Mouse (Mus musculus) hindbrain, embryonic 10.5 days (tissue): ENCODE measurements around the gene Spi1. TPM values are rescaled to one million over a fixed set of nuclear protein-coding genes. Genes with fewer than 3 reads are reported as not detected.

Experiments used
- DNase-seq: peaks from one replicate; pipeline ENCODE4 v3.0.0-alpha.2; 2017; ENCODE audit warnings: low spot score
- H3K27ac ChIP-seq: fragments of 300-500 bp; sonication (generic); 2 replicates; pipeline ENCODE4 v1.5.1; 2016; ENCODE audit warnings: mild to moderate bottlenecking, moderate library complexity
- H3K27me3 ChIP-seq: fragments of 300-500 bp; sonication (generic); 2 replicates; pipeline ENCODE4 v1.6.1; 2016; ENCODE audit warnings: mild to moderate bottlenecking; ENCODE audit not compliant: poor library complexity, insufficient read depth, severe bottlenecking
- H3K36me3 ChIP-seq: fragments of 300-500 bp; sonication (generic); 2 replicates; pipeline ENCODE4 v1.6.1; 2016; ENCODE audit warnings: mild to moderate bottlenecking, moderate library complexity
- H3K4me1 ChIP-seq: fragments of 300-500 bp; sonication (generic); replicated peaks from 2 replicates; pipeline ENCODE4 v1.6.1; 2016; ENCODE audit warnings: mild to moderate bottlenecking
- H3K4me3 ChIP-seq: fragments of 300-500 bp; sonication (generic); 2 replicates; pipeline ENCODE4 v1.5.1; 2016; ENCODE audit warnings: mild to moderate bottlenecking, moderate library complexity
- H3K9me3 ChIP-seq: fragments of 300-500 bp; sonication (generic); 2 replicates; pipeline ENCODE4 v1.6.1; 2016; ENCODE audit warnings: mild to moderate bottlenecking, moderate library complexity
- WGBS: fragments of 180-500 bp; shearing (Covaris S2); methylation state at CpG from one replicate; pipeline ENCODE4 v1.1.7; 2016; 5-methylcytosine and 5-hydroxymethylcytosine counted together
- polyA plus RNA-seq: library from polyadenylated mRNA; unstranded; fragments of >200 nt; fragmentation: Nextera tagmentation; extraction: Ambion mirVana; gene quantifications from 2 replicates; pipeline ENCODE4 v1.2.1, GENCODE M21; 2016

Gene Spi1
- polyA plus RNA-seq, 1 experiment from 2014 or later, result 4.3 TPM

- 65% methylated on average over 9 of the region's 9 CpGs for WGBS
These were observed 4.4 kb downstream of the Spi1 start for GRCm38 (mm10) chr2:91086392-91087237.

GRCm38 (mm10) chr2:91087453-91087852 lies 5.3 kb downstream of the Spi1 start:
- Histone ChIP-seq H3K4me1 (peaks cover 26% of the 10 kb centered on the region), H3K9me3 (no peaks in the 10 kb centered on the region)

More at GRCm38 (mm10) chr2:91086392-91087237, 4.4 kb downstream of the Spi1 start:
- H3K4me1 ChIP-seq, result peaks cover 26% of the 10 kb centered on the region
- peak overlapping the region; percentile 67 for H3K27ac ChIP-seq
- H3K27me3 ChIP-seq, result no peaks in the 10 kb centered on the region
- no peaks in the 10 kb centered on the region for H3K36me3 ChIP-seq
- H3K9me3 ChIP-seq, result no peaks in the 10 kb centered on the region
- DNase-seq, result no peak
- H3K4me3 ChIP-seq, result no peak overlapping the region

GRCm38 (mm10) chr2:91088987-91089386 lies 6.8 kb downstream of the Spi1 start:
- Histone ChIP-seq H3K36me3 (no peaks in the 10 kb centered on the region), H3K4me1 (peaks cover 20% of the 10 kb centered on the region; the same call in 1 of the 2 replicates), H3K4me3 (no peak overlapping the region), H3K27ac (no peak overlapping the region), H3K27me3 (no peaks in the 10 kb centered on the region), H3K9me3 (no peaks in the 10 kb centered on the region)
- no peak for DNase-seq
- WGBS, result 83% methylated on average over 9 of the region's 9 CpGs

More at GRCm38 (mm10) chr2:91087453-91087852, 5.3 kb downstream of the Spi1 start:
- no peak overlapping the region for H3K27ac ChIP-seq
- WGBS, result 87% methylated on average over 9 of the region's 9 CpGs
- H3K27me3 ChIP-seq, result no peaks in the 10 kb centered on the region
- no peaks in the 10 kb centered on the region for H3K36me3 ChIP-seq
- no peak overlapping the region for H3K4me3 ChIP-seq
- DNase-seq, result no peak

- WGBS, result 78% methylated on average over 6 of the region's 6 CpGs
- H3K9me3 ChIP-seq, result no peaks in the 10 kb centered on the region
- no peak overlapping the region for H3K27ac ChIP-seq
- H3K36me3 ChIP-seq, result no peaks in the 10 kb centered on the region
- H3K4me3 ChIP-seq, result no peak overlapping the region
- H3K4me1 ChIP-seq, result peaks cover 11% of the 10 kb centered on the region; the same call in 1 of the 2 replicates
- no peaks in the 10 kb centered on the region for H3K27me3 ChIP-seq
- no peak for DNase-seq
These were observed 8.0 kb downstream of the Spi1 start for GRCm38 (mm10) chr2:91090208-91090607.

- Histone ChIP-seq H3K36me3 (no peaks in the 10 kb centered on the region), H3K9me3 (no peaks in the 10 kb centered on the region), H3K27me3 (no peaks in the 10 kb centered on the region), H3K4me3 (no peak overlapping the region), H3K4me1 (peaks cover 11% of the 10 kb centered on the region; the same call in 1 of the 2 replicates), H3K27ac (no peak overlapping the region)
- no peak for DNase-seq
- 79% methylated on average over 6 of the region's 6 CpGs for WGBS
These were observed 8.6 kb downstream of the Spi1 start for GRCm38 (mm10) chr2:91090827-91091226.

- DNase-seq, result no peak
- Histone ChIP-seq H3K4me1 (peaks cover 17% of the 10 kb centered on the region; the same call in 1 of the 2 replicates), H3K36me3 (no peaks in the 10 kb centered on the region), H3K27me3 (no peaks in the 10 kb centered on the region), H3K4me3 (no peak overlapping the region), H3K27ac (peak overlapping the region; percentile 41; the same call in 1 of the 2 replicates), H3K9me3 (no peaks in the 10 kb centered on the region)
- 69% methylated on average over 14 of the region's 14 CpGs for WGBS
These were observed 14.3 kb downstream of the Spi1 start for GRCm38 (mm10) chr2:91096524-91096923.

- peaks cover 17% of the 10 kb centered on the region; the same call in 1 of the 2 replicates for H3K4me1 ChIP-seq
- no peaks in the 10 kb centered on the region for H3K36me3 ChIP-seq
- no peak overlapping the region for H3K4me3 ChIP-seq
- no peaks in the 10 kb centered on the region for H3K9me3 ChIP-seq
- WGBS, result 79% methylated on average over 10 of the region's 10 CpGs
- H3K27ac ChIP-seq, result no peak overlapping the region
- no peaks in the 10 kb centered on the region for H3K27me3 ChIP-seq
- DNase-seq, result no peak
These were observed 14.8 kb downstream of the Spi1 start for GRCm38 (mm10) chr2:91097015-91097414.

GRCm38 (mm10) chr2:91098156-91098555 lies 16.0 kb downstream of the Spi1 start:
- H3K27ac ChIP-seq, result peak overlapping the region; percentile 41; the same call in 1 of the 2 replicates
- H3K36me3 ChIP-seq, result no peaks in the 10 kb centered on the region
- no peak overlapping the region for H3K4me3 ChIP-seq
- no peaks in the 10 kb centered on the region for H3K27me3 ChIP-seq
- no peaks in the 10 kb centered on the region for H3K9me3 ChIP-seq
- whole genome bisulfite sequencing, result 91% methylated on average over 2 of the region's 2 CpGs
- DNase-seq, result no peak
- H3K4me1 ChIP-seq, result peaks cover 17% of the 10 kb centered on the region; the same call in 1 of the 2 replicates

GRCm38 (mm10) chr2:91101124-91101740 lies 19.0 kb downstream of the Spi1 start:
- H3K4me3 ChIP-seq, result no peak overlapping the region
- no peaks in the 10 kb centered on the region for H3K9me3 ChIP-seq
- peak; percentile 90 for DNase-seq
- 0 out of 2 replicates have a peak overlapping the region, but pooled peaks have one; percentile 18 for H3K27ac ChIP-seq
- no peaks in the 10 kb centered on the region for H3K36me3 ChIP-seq
- 15% methylated on average over 7 of the region's 7 CpGs for WGBS
- peaks cover 17% of the 10 kb centered on the region; the same call in 1 of the 2 replicates for H3K4me1 ChIP-seq
- no peaks in the 10 kb centered on the region for H3K27me3 ChIP-seq

GRCm38 (mm10) chr2:91108156-91108555 lies 26.0 kb downstream of the Spi1 start:
- H3K9me3 ChIP-seq, result no peaks in the 10 kb centered on the region
- H3K27ac ChIP-seq, result no peak overlapping the region
- H3K36me3 ChIP-seq, result no peaks in the 10 kb centered on the region
- WGBS, result 88% methylated on average over 3 of the region's 3 CpGs
- no peak overlapping the region for H3K4me3 ChIP-seq
- DNase-seq, result no peak
- no peaks in the 10 kb centered on the region for H3K4me1 ChIP-seq
- H3K27me3 ChIP-seq, result no peaks in the 10 kb centered on the region; the same call in 1 of the 2 replicates

- H3K27me3 ChIP-seq, result peaks cover 6% of the 10 kb centered on the region; the same call in 1 of the 2 replicates
- no peak overlapping the region for H3K27ac ChIP-seq
- no peak overlapping the region for H3K4me3 ChIP-seq
- WGBS, result 84% methylated on average over 5 of the region's 5 CpGs
- H3K9me3 ChIP-seq, result no peaks in the 10 kb centered on the region
- H3K36me3 ChIP-seq, result no peaks in the 10 kb centered on the region
- no peak for DNase-seq
- no peaks in the 10 kb centered on the region for H3K4me1 ChIP-seq
These were observed 27.1 kb downstream of the Spi1 start for GRCm38 (mm10) chr2:91109241-91109640.

- Histone ChIP-seq H3K4me1 (peaks cover 4% of the 10 kb centered on the region; the same call in 1 of the 2 replicates), H3K9me3 (no peaks in the 10 kb centered on the region), H3K27me3 (peaks cover 6% of the 10 kb centered on the region; the same call in 1 of the 2 replicates), H3K36me3 (no peaks in the 10 kb centered on the region), H3K27ac (no peak overlapping the region), H3K4me3 (no peak overlapping the region)
- no peak for DNase-seq
- WGBS, result 92% methylated on average over 5 of the region's 5 CpGs
These were observed 27.7 kb downstream of the Spi1 start for GRCm38 (mm10) chr2:91109807-91110385.
